Mouse (Mus musculus): ENCODE data around the gene Fam196b. TPM values are rescaled to one million over a fixed set of nuclear protein-coding genes. Genes with fewer than 3 reads are reported as not detected.

The Fam196b gene
- polyA plus RNA-seq, 1 experiment, result 0.05 TPM

DNA sequence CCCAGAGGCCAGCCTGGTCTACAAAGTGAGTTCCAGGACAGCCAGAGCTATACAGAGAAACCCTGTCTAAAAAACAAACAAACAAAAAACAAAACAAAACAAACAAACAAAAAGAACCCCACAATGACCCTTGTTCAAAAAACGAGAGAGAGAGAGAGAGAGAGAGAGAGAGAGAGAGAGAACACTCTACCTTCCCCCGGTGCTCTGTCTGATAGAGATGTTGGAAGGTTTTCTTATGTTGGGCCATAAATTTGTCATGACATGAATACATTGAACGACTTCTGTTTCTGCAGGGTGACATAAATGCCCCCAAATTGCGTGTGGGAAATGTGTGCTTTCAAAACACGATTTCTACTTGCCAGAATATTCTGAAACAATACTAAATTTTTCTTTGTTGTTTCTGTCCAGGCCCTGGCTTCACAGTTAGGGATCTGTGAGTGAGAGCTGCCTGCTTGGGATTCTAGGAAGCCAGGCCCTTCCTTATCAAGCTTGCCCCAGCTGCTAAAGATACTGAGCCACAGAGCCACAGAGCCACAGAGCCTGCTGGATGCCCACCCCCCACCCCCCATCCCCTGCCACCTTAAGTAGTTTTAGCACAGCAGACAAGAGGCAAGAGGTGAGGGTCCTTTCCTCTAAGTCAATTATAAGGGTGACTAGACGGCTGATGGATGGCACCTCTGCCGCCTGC is 17.9 kb downstream of the Fam196b start:
- H3K27me3 ChIP-seq (ENCODE audit: control insufficient read depth, insufficient read depth, low read length), result no peaks in the 10 kb centered on the region
- 62% methylated on average over 7 of the region's 7 CpGs for WGBS
- TF ChIP-seq POLR2A (IDR thresholded peaks at IDR 0.05; ENCODE audit: low read depth, low read length) (no peak), CTCF (IDR thresholded peaks at IDR 0.05; ENCODE audit: extremely low read depth, insufficient read length, insufficient replicate concordance, low read depth, low read length) (no peak)
- no peaks in the 10 kb centered on the region for H3K36me3 ChIP-seq (ENCODE audit: control insufficient read depth, insufficient read depth, low read length)
- H3K4me1 ChIP-seq (ENCODE audit: control insufficient read depth, insufficient read depth, insufficient read length, low read length), result no peaks in the 10 kb centered on the region
- H3K4me3 ChIP-seq (ENCODE audit: low read depth, low read length), result no peak overlapping the region
- H3K27ac ChIP-seq (ENCODE audit: insufficient read depth, low read depth, low read length), result no peak overlapping the region

DNA sequence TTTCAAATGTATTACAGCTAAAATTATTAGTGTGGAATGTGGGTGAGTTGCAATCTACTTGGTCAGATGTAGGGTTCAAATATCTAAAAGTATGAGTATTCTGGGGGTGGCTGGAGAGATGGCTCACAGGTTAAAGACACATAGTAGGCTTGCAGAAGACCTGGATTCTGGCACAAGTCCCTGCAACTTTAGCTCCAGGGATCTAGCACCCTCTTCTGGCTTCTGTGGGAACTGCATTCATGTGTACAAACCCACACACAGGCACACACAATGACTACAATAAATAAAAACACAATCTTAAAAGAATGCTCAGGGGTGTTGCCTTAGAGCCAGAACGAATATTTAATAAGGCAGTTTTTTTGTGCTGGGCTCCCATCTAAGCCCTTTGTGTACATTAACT is 23.3 kb downstream of the Fam196b start:
- Histone ChIP-seq H3K27me3 (ENCODE audit: control insufficient read depth, insufficient read depth, low read length) (no peaks in the 10 kb centered on the region), H3K36me3 (ENCODE audit: control insufficient read depth, insufficient read depth, low read length) (no peaks in the 10 kb centered on the region), H3K4me1 (ENCODE audit: control insufficient read depth, insufficient read depth, insufficient read length, low read length) (no peaks in the 10 kb centered on the region), H3K27ac (ENCODE audit: insufficient read depth, low read depth, low read length) (no peak overlapping the region), H3K4me3 (ENCODE audit: low read depth, low read length) (no peak overlapping the region)
- no peak for TF ChIP-seq CTCF (IDR thresholded peaks at IDR 0.05; ENCODE audit: extremely low read depth, insufficient read length, insufficient replicate concordance, low read depth, low read length)
- no peak for TF ChIP-seq POLR2A (IDR thresholded peaks at IDR 0.05; ENCODE audit: low read depth, low read length)
- WGBS, result 65% methylated on average over 1 of the region's 1 CpGs

DNA sequence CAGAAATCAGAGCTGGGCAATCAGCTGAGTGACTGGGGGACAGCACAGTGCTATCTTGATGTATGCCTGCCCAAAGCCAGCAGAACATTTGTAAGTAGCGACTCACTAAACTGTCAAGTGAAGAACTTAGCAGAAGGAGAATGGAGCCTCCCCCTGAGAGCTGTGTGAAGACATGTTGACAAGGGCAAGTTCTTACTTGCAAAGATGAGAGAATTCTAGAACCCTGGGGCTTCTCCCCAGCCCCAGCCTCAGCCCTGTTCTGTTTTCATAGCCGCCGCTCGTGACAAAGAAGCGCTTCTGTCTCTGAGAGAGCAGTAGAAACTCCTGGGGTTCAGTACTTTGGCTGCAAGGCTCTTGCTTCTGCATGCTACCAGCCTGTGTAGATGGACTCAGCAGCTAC is 25.1 kb downstream of the Fam196b start:
- Histone ChIP-seq H3K36me3 (ENCODE audit: control insufficient read depth, insufficient read depth, low read length) (no peaks in the 10 kb centered on the region), H3K27me3 (ENCODE audit: control insufficient read depth, insufficient read depth, low read length) (no peaks in the 10 kb centered on the region), H3K4me1 (ENCODE audit: control insufficient read depth, insufficient read depth, insufficient read length, low read length) (no peaks in the 10 kb centered on the region), H3K27ac (ENCODE audit: insufficient read depth, low read depth, low read length) (no peak overlapping the region), H3K4me3 (ENCODE audit: low read depth, low read length) (no peak overlapping the region)
- WGBS, result 87% methylated on average over 5 of the region's 5 CpGs
- TF ChIP-seq CTCF (IDR thresholded peaks at IDR 0.05; ENCODE audit: extremely low read depth, insufficient read length, insufficient replicate concordance, low read depth, low read length) (no peak), POLR2A (IDR thresholded peaks at IDR 0.05; ENCODE audit: low read depth, low read length) (no peak)

DNA sequence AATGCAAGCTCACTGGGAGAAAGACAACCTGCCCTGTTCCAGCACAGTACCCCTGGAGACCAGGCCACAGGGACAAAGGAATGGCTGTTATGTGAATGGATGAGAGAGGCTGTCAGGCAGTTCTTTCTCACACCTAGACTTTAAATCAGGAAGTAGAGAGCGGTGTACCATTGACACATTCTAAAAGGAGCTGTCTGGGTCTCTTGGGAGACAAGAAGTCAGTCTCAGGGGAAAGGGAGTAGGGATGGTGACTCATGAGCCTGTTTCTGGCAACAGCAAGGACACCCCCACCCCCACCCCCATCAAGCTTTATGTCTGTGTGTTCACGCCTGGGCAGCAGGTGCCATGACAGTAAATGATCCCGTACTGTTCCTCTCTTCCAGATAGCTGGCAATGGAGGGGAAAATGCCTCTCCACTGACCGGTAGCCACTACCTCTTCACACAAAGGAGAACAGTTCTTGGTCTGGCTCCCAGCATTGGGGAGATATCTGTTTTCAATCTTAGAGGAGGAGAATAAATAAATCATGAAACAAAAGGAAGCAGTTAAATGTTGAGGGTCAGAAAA is 29.2 kb downstream of the Fam196b start:
- Histone ChIP-seq H3K27ac (ENCODE audit: insufficient read depth, low read depth, low read length) (no peak overlapping the region), H3K36me3 (ENCODE audit: control insufficient read depth, insufficient read depth, low read length) (no peaks in the 10 kb centered on the region), H3K4me1 (ENCODE audit: control insufficient read depth, insufficient read depth, insufficient read length, low read length) (no peaks in the 10 kb centered on the region), H3K4me3 (ENCODE audit: low read depth, low read length) (no peak overlapping the region), H3K27me3 (ENCODE audit: control insufficient read depth, insufficient read depth, low read length) (no peaks in the 10 kb centered on the region)
- WGBS, result 74% methylated on average over 4 of the region's 4 CpGs
- TF ChIP-seq POLR2A (IDR thresholded peaks at IDR 0.05; ENCODE audit: low read depth, low read length) (no peak), CTCF (IDR thresholded peaks at IDR 0.05; ENCODE audit: extremely low read depth, insufficient read length, insufficient replicate concordance, low read depth, low read length) (no peak)

DNA sequence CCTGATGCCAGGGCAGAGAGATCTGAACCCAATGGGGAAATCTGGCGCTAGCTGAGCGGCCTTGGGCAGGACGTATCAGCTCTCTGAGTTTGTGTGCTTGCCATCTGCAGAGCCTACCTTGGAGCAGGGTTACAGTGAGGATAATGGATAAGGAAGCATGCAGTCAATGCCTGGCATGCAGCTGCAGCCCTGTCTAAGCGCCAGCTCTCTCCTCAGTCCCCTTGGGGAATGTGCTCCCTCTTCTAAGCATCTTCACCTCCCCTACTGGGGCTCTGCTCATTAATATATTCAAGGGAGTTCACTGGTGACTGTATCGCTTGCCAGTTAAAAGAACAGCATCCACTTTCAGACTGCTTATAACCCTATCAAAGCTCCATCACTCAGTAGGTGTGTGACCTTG is 29.7 kb downstream of the Fam196b start:
- no peaks in the 10 kb centered on the region for H3K36me3 ChIP-seq (ENCODE audit: control insufficient read depth, insufficient read depth, low read length)

DNA sequence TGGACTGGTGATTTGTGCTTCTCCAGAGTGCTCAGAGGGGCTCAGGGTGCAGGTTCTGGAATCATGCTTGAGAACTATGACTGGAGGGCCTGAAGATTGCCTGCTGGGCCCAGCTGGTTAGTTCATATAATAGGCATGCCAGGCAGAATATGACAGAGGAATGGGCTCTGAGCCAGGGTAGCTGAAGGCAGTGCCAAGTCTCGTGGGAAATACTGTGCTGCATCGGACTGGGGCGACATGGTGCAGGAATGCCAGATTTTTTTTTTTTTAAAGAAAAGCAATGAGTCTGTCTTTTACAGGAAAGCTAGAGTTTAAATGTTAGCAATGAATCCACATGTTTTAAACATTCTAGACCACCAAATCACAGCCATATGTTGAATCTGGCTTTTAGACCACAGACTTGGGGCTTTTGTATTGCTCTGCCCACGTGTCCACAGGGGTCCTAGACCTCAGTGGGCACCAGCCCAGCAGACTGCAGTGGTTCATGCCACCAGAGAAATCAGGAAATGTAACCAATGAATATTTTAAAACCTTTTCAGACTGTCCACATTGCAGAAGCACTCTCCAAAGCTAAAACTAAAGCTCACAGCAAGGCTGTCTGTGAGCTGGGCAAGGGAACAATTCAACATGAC is 33.8 kb downstream of the Fam196b start:
- H3K4me1 ChIP-seq (ENCODE audit: control insufficient read depth, insufficient read depth, insufficient read length, low read length), result no peaks in the 10 kb centered on the region

More for the DNA sequence above, 29.7 kb downstream of the Fam196b start:
- TF ChIP-seq POLR2A (IDR thresholded peaks at IDR 0.05; ENCODE audit: low read depth, low read length) (no peak), CTCF (IDR thresholded peaks at IDR 0.05; ENCODE audit: extremely low read depth, insufficient read length, insufficient replicate concordance, low read depth, low read length) (no peak)
- Histone ChIP-seq H3K27ac (ENCODE audit: insufficient read depth, low read depth, low read length) (no peak overlapping the region), H3K4me3 (ENCODE audit: low read depth, low read length) (no peak overlapping the region), H3K4me1 (ENCODE audit: control insufficient read depth, insufficient read depth, insufficient read length, low read length) (no peaks in the 10 kb centered on the region), H3K27me3 (ENCODE audit: control insufficient read depth, insufficient read depth, low read length) (no peaks in the 10 kb centered on the region)
- WGBS, result 81% methylated on average over 5 of the region's 5 CpGs

DNA sequence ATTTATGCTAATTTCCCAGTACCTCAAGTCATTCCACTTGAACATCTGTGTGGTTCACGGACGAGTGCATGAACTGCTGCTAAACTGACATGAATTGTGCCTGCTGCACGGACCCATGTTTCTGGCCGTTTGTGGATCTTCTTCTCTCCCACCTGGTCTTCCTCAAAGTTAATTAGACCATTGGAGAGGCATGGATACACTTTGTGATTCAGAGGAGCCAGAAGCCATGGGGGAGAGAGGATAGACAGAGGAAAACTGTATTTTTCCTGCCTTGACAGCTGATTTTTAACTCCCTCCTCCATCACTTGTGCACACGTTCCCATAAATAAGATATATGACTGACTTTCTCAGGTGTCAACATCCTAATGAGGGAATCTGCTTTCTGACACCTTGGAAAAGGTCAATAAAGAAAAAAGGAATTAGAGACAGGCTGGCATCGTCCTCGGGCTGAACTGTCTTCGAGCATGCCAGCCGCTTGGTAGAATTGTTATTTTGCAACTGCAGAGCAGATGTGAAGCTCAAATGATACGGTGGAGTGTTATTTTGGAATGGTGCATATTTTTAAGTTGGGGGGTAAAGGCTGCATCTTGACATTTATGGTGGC is 34.9 kb downstream of the Fam196b start:
- TF ChIP-seq CTCF (IDR thresholded peaks at IDR 0.05; ENCODE audit: extremely low read depth, insufficient read length, insufficient replicate concordance, low read depth, low read length), result no peak
- TF ChIP-seq POLR2A (IDR thresholded peaks at IDR 0.05; ENCODE audit: low read depth, low read length), result no peak
- WGBS, result 80% methylated on average over 10 of the region's 10 CpGs
- Histone ChIP-seq H3K36me3 (ENCODE audit: control insufficient read depth, insufficient read depth, low read length) (no peaks in the 10 kb centered on the region), H3K27me3 (ENCODE audit: control insufficient read depth, insufficient read depth, low read length) (no peaks in the 10 kb centered on the region), H3K4me3 (ENCODE audit: low read depth, low read length) (no peak overlapping the region), H3K4me1 (ENCODE audit: control insufficient read depth, insufficient read depth, insufficient read length, low read length) (no peaks in the 10 kb centered on the region), H3K27ac (ENCODE audit: insufficient read depth, low read depth, low read length) (no peak overlapping the region)

More for the DNA sequence above, 33.8 kb downstream of the Fam196b start:
- H3K27me3 ChIP-seq (ENCODE audit: control insufficient read depth, insufficient read depth, low read length), result no peaks in the 10 kb centered on the region
- H3K36me3 ChIP-seq (ENCODE audit: control insufficient read depth, insufficient read depth, low read length), result no peaks in the 10 kb centered on the region
- no peak overlapping the region for H3K27ac ChIP-seq (ENCODE audit: insufficient read depth, low read depth, low read length)
- 59% methylated on average over 4 of the region's 4 CpGs for WGBS
- no peak overlapping the region for H3K4me3 ChIP-seq (ENCODE audit: low read depth, low read length)
- no peak for TF ChIP-seq POLR2A (IDR thresholded peaks at IDR 0.05; ENCODE audit: low read depth, low read length)
- TF ChIP-seq CTCF (IDR thresholded peaks at IDR 0.05; ENCODE audit: extremely low read depth, insufficient read length, insufficient replicate concordance, low read depth, low read length), result no peak
